Mouse (Mus musculus): ENCODE results near the gene Rad51ap1. TPM values are rescaled to one million over a fixed set of nuclear protein-coding genes. Genes with fewer than 3 reads are reported as not detected.

Rad51ap1 gene
- polyA plus RNA-seq, 1 experiment from 2014 or later: 68.8 TPM

GRCm38 (mm10) chr6:126932896-126933295, 6.5 kb downstream of the Rad51ap1 start:
- Histone ChIP-seq H3K4me3 (no peak overlapping the region), H3K27ac (no peak overlapping the region), H3K36me3 (peaks cover 53% of the 10 kb centered on the region), H3K9ac (no peak overlapping the region), H3K27me3 (no peaks in the 10 kb centered on the region), H3K4me1 (peaks cover 5% of the 10 kb centered on the region; the same call in 1 of the 2 replicates), H3K9me3 (no peaks in the 10 kb centered on the region), H3K4me2 (no peak overlapping the region)
- no peak for ATAC-seq (ENCODE audit: borderline replicate concordance, extremely low read depth, low FRiP score, low TSS enrichment)
- WGBS: 83% methylated on average over 2 of the region's 2 CpGs

- Histone ChIP-seq H3K4me3 (no peak within 1 kb of the TSS), H3K27ac (peak within 1 kb of the TSS; percentile 75), H3K9me3 (no peaks in the 10 kb centered on the region), H3K4me1 (peaks cover 6% of the 10 kb centered on the region; the same call in 1 of the 2 replicates), H3K4me2 (peak within 1 kb of the TSS; percentile 31), H3K36me3 (peaks cover 39% of the 10 kb centered on the region), H3K27me3 (no peaks in the 10 kb centered on the region), H3K9ac (no peak within 1 kb of the TSS)
- peak; percentile 74; the same call in 1 of the 2 replicates for ATAC-seq (ENCODE audit: borderline replicate concordance, extremely low read depth, low FRiP score, low TSS enrichment)
- WGBS: 11% methylated on average over 21 of the region's 21 CpGs
Observed at GRCm38 (mm10) chr6:126921111-126921881, 18.1 kb downstream of the Rad51ap1 start, which contains the start of gene Dyrk4. Gene Dyrk4 (minus strand): TSS chr6:126921839.

GRCm38 (mm10) chr6:126914928-126915327, 24.5 kb downstream of the Rad51ap1 start:
- Histone ChIP-seq H3K4me2 (no peak overlapping the region), H3K36me3 (no peaks in the 10 kb centered on the region), H3K9me3 (no peaks in the 10 kb centered on the region), H3K9ac (no peak overlapping the region), H3K27me3 (no peaks in the 10 kb centered on the region), H3K4me3 (no peak overlapping the region), H3K27ac (no peak overlapping the region), H3K4me1 (no peaks in the 10 kb centered on the region)
- WGBS: 79% methylated on average over 5 of the region's 5 CpGs
- no peak for ATAC-seq (ENCODE audit: borderline replicate concordance, extremely low read depth, low FRiP score, low TSS enrichment)

GRCm38 (mm10) chr6:126910727-126911126, 28.7 kb downstream of the Rad51ap1 start:
- Histone ChIP-seq H3K4me2 (no peak overlapping the region), H3K9me3 (no peaks in the 10 kb centered on the region), H3K27ac (no peak overlapping the region), H3K27me3 (no peaks in the 10 kb centered on the region), H3K4me3 (no peak overlapping the region), H3K9ac (no peak overlapping the region), H3K36me3 (no peaks in the 10 kb centered on the region), H3K4me1 (no peaks in the 10 kb centered on the region)
- no peak for ATAC-seq (ENCODE audit: borderline replicate concordance, extremely low read depth, low FRiP score, low TSS enrichment)
- WGBS: 67% methylated on average over 4 of the region's 4 CpGs

DNA sequence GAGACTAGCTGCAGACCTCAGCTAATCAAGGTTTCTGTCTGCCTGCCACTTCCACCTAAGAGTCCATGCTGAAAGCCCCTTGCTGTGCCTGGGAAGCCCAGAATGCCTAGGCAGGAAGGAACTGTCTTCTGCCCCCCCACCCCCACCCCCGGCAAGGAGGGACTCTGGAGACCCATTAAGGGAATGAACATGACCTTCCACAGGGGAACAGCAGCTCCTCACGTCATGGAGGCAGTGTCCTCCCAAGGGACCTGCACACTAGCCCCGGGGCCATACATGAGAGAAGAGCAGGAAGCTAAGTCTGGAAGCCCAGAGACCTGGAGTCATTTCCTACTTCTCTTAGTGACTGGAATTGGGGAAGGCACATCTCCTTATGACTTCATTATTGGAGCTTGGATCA, 31.5 kb downstream of the Rad51ap1 start:
- no peaks in the 10 kb centered on the region for H3K9me3 ChIP-seq
- no peak overlapping the region for H3K4me3 ChIP-seq
- no peaks in the 10 kb centered on the region for H3K4me1 ChIP-seq
- ATAC-seq (ENCODE audit: borderline replicate concordance, extremely low read depth, low FRiP score, low TSS enrichment): no peak
- 57% methylated on average over 3 of the region's 3 CpGs for WGBS
- H3K27me3 ChIP-seq: no peaks in the 10 kb centered on the region
- no peaks in the 10 kb centered on the region for H3K36me3 ChIP-seq
- H3K9ac ChIP-seq: no peak overlapping the region
- H3K27ac ChIP-seq: no peak overlapping the region
- H3K4me2 ChIP-seq: no peak overlapping the region

DNA sequence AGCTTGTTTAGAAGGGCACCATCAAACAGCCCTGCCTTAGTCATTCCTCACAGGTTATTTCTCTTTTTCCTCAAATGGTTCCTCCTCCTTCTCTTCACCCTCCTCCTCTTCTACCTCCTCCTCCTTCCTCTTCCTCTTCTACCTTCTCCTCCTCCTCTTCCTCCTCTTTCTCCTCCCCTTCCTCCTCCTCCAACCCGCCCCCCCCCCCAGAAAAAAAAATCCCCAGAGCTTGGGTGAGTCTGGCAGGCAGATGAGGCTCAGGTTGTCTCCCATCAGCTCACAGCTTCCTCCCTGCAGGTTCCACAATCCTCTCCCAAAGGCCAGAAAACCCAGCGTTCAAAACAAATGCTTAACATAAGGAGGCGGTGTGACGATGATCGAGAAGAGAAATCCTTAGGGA, 32.0 kb downstream of the Rad51ap1 start:
- 75% methylated on average over 4 of the region's 5 CpGs for WGBS
- H3K9ac ChIP-seq: no peak overlapping the region
- no peaks in the 10 kb centered on the region for H3K36me3 ChIP-seq
- H3K27me3 ChIP-seq: no peaks in the 10 kb centered on the region
- no peaks in the 10 kb centered on the region for H3K9me3 ChIP-seq
- no peaks in the 10 kb centered on the region for H3K4me1 ChIP-seq
- no peak overlapping the region for H3K4me2 ChIP-seq
- no peak overlapping the region for H3K27ac ChIP-seq
- no peak for ATAC-seq (ENCODE audit: borderline replicate concordance, extremely low read depth, low FRiP score, low TSS enrichment)
- H3K4me3 ChIP-seq: no peak overlapping the region

- Histone ChIP-seq H3K4me2 (no peak overlapping the region), H3K4me1 (no peaks in the 10 kb centered on the region), H3K27me3 (no peaks in the 10 kb centered on the region), H3K27ac (no peak overlapping the region), H3K9me3 (no peaks in the 10 kb centered on the region), H3K4me3 (no peak overlapping the region), H3K36me3 (no peaks in the 10 kb centered on the region), H3K9ac (no peak overlapping the region)
- no peak for ATAC-seq (ENCODE audit: borderline replicate concordance, extremely low read depth, low FRiP score, low TSS enrichment)
- 85% methylated on average over 8 of the region's 8 CpGs for WGBS
Observed at GRCm38 (mm10) chr6:126877118-126877517, 62.3 kb downstream of the Rad51ap1 start.

Other genes with a start within 250 kb of the Rad51ap1 start
- gene Kcna6, start 198.9 kb downstream of the Rad51ap1 start, polyA plus RNA-seq (2015; fragmentation: Nextera tagmentation; extraction: Ambion mirVana): 1.2 and 1.6 TPM in 2 replicates
- 205 and 206 TPM in 2 replicates for gene Ndufa9, start 90.5 kb downstream of the Rad51ap1 start, polyA plus RNA-seq (2015; fragmentation: Nextera tagmentation; extraction: Ambion mirVana)
- not detected in 2 replicates for gene Akap3, start 86.5 kb downstream of the Rad51ap1 start, polyA plus RNA-seq (2015; fragmentation: Nextera tagmentation; extraction: Ambion mirVana)
- gene Dyrk4, start 17.7 kb downstream of the Rad51ap1 start, polyA plus RNA-seq (2015; fragmentation: Nextera tagmentation; extraction: Ambion mirVana): 0.26 TPM in 1 of 2 replicates, not detected in the other
- 18.3 and 18.5 TPM in 2 replicates for gene D6Wsu163e, start 375 bp upstream of the Rad51ap1 start, polyA plus RNA-seq (2015; fragmentation: Nextera tagmentation; extraction: Ambion mirVana)
- not detected in 2 replicates for gene Fgf6, start 76.0 kb upstream of the Rad51ap1 start, polyA plus RNA-seq (2015; fragmentation: Nextera tagmentation; extraction: Ambion mirVana)
- 0.09 TPM in 1 of 2 replicates, not detected in the other for gene Fgf23, start 133.3 kb upstream of the Rad51ap1 start, polyA plus RNA-seq (2015; fragmentation: Nextera tagmentation; extraction: Ambion mirVana)
- 3.2 and 3.7 TPM in 2 replicates for gene Tigar, start 170.0 kb upstream of the Rad51ap1 start, polyA plus RNA-seq (2015; fragmentation: Nextera tagmentation; extraction: Ambion mirVana)
- gene Ccnd2, start 212.6 kb upstream of the Rad51ap1 start, polyA plus RNA-seq (2015; fragmentation: Nextera tagmentation; extraction: Ambion mirVana): 599 and 663 TPM in 2 replicates

All from lung, embryonic 15.5 days (tissue).